Mouse (Mus musculus): ENCODE results near the gene Ephx1.

DNA sequence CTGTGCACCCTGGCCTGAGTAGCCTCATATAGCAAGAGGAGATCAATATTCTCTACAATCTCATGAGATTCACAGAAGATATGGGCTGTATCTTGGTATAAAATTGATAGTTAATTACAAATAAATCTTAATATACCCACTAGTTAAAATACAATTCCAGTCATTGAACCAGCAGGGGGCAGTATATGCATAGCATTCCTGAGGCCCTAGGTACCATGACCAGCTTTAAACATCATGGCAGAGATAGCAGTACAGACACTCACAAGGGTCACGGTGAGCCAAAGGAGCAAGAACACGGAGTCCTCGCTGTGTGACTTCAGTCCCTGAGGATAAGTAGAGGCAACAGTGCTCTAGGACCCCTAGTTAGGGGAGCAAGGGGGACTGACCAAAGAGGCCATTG is 28.6 kb downstream of the Ephx1 start:
- TF ChIP-seq POLR2A (IDR thresholded peaks at IDR 0.05; ENCODE audit: insufficient read depth, low read depth, low read length) (no peak), CTCF (IDR thresholded peaks at IDR 0.05; ENCODE audit: insufficient read depth, low read depth, low read length) (no peak)
